Mouse (Mus musculus) cerebral cortex, adult 2 months (tissue): ENCODE results near the gene Zfp442.

Experiments used
- WGBS: fragments of 180-500 bp; shearing (Covaris S2); methylation state at CpG from one replicate; pipeline ENCODE4 v1.1.7; 2018; 5-methylcytosine and 5-hydroxymethylcytosine counted together

Gene Zfp442

DNA sequence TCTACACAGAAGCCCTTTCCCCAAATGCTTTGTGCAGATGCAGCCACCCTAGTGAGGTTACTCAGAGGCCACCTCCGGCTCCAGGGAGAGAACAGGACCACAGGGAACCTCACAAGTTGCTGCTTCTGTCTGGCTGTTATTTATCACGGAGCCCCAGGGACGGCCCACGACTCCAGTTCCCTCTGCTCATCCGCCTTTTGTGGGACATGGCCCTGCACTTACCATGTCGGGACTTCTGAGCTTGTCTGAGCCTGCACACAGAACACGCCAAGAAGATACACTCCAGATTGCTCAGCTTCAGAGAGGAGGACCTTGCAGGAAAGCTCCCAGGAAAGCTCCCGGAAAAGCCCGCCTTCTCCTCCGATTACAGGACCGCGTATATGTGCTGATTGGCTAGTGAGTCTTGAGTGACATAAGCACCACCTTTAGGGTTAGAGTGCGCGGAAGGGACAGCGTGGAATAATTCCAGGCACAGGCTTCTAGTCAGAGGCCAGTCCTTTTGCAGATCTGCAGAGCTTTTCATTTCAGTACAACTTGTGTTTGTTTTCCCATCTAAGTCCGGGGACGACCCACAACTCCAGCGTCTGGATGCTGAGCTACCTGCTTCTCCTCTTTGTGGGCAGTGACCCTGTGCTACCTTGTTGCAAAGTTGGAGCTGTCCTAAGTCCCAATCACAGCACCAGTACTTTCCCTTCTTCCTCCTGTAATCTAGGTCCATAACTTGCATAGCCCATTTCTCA, at the start of gene Zfp442:
Zfp442 (minus strand) TSS at position 307 of the 740 bp plus-strand sequence.
- WGBS, result under 1% methylated on average over 18 of the region's 18 CpGs

- 44% methylated on average over 60 of the region's 60 CpGs for WGBS
These were observed 49.1 kb upstream of the Zfp442 start for GRCm38 (mm10) chr2:150500124-150500973.

GRCm38 (mm10) chr2:150493031-150493430, 41.7 kb upstream of the Zfp442 start:
- 54% methylated on average over 2 of the region's 2 CpGs for WGBS

GRCm38 (mm10) chr2:150484939-150485778, 33.9 kb upstream of the Zfp442 start, which contains the start of gene Zfp345:
Zfp345 (minus strand) TSS chr2:150485091.
- 74% methylated on average over 8 of the region's 8 CpGs for WGBS

DNA sequence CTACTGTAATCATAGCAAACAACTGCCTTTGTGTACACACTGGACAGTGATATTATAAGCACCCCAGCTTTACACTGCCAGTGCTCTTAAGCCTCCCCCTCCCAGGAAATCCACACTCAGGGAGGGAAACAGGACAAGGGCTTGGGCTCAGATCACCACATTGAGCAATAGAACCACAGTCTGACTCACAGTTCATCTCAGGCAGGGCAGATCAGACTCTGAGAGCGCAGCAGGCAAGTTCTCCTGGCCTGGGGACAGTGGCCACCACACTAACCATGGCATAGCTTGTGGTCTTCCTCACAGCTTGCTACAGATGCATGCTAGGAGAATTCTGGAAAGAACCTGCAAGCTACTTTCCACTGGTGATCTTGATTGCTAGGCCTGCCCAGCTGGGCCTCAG, 12.2 kb downstream of the Zfp442 start:
- 100% methylated on average over 1 of the region's 1 CpGs for WGBS

- WGBS, result 91% methylated on average over 17 of the region's 17 CpGs
These were observed 39.1 kb downstream of the Zfp442 start for GRCm38 (mm10) chr2:150412146-150412545.

DNA sequence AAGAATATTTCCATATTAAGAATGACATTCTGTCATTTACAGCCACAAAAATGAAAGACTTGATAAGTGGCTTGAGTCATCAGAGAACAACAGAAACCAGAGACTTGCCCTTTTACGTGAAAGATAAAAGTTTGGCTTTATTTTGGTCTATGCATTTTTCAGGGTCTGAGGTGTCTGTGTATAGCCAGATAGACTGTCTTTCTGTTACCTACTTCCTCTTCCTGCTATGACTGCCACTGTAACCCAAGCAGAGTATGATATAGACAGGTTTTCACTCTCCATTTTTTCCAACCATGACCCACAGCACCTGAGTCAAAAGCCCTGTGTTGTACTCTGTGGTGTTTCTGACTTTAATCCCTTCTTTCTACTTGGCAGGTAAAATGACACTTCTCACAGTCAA, 61.1 kb downstream of the Zfp442 start:
- 82% methylated on average over 1 of the region's 1 CpGs for WGBS

- 94% methylated on average over 19 of the region's 19 CpGs for WGBS
These were observed 65.7 kb downstream of the Zfp442 start for GRCm38 (mm10) chr2:150385553-150386106.

GRCm38 (mm10) chr2:150362878-150363229, 88.4 kb downstream of the Zfp442 start:
- WGBS, result 11% methylated on average over 4 of the region's 4 CpGs

DNA sequence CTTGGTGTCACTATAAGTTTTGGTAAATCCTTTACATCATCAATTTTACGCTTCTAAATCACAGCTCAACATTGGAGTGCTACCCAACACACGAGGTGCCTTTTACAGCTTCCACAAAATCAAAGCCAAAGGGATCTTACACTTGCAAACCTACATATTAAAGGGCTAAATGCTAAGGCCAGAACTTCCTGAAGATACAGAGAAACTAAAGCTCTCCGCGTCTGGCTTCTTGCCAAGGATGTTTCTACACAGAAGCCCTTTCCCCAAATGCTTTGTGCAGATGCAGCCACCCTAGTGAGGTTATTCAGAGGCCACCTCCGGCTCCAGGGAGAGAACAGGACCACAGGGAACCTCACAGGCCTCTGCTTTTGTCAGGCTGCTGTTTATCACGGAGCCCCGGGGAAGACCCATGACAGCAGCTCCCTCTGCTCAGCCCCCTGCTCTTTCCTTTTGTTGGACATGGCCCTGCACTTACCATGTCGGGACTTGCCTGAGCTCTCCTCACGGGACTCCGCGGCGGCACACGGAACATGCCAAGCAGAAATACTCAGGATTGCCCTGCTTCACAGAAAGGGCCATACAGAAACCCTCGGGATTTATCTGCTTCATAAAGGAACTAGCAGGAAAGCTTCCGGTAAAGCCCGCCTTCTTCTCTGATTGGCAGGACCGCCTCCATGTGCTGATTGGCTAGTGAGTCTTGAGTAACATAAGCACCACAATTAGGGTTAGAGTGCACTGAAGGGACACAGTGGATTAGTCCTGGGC, 89.0 kb downstream of the Zfp442 start, which contains the start of gene 3300002I08Rik:
3300002I08Rik (minus strand) TSS at position 653 of the 765 bp plus-strand sequence.
- 2% methylated on average over 17 of the region's 17 CpGs for WGBS
